ENCODE assay signal across 7 mouse cellular contexts in genomic region chr6:90656344-90656850, GRCm38 (mm10). TPM values are rescaled to one million over a fixed set of nuclear protein-coding genes. Genes with fewer than 3 reads are reported as not detected.
A peak's percentile ranks its signal among the peaks of the same experiment; 100 is the strongest.
DNase-seq lines count a peak whose midpoint lies in the region; TF ChIP-seq lines count a peak whose summit lies in the region.
"Not testable (repeated sequence)": the region's sequence is repeated elsewhere in the genome, so short reads cannot be mapped to it uniquely, and the experiment has no call there.

No protein-coding gene starts in this region.

- TF ChIP-seq POLR2A in MEL (IDR thresholded peaks at IDR 0.05; ENCODE audit: control insufficient read depth in 1 of 2, insufficient read depth in 1 of 2, low read depth in 1 of 2, low read length in 2 of 2, poor library complexity in 1 of 2), result not testable (repeated sequence)

- H3K27ac ChIP-seq in MEL (ENCODE audit: control insufficient read depth, low read depth, low read length); gastrocnemius, adult 2 months: not testable (repeated sequence)

- peak; percentile 48 for DNase-seq in MEL (ENCODE audit: low read depth, low spot score)
- DNase-seq in adrenal gland, postnatal 25 days, result peak; percentile 26
- peak; percentile 48 for DNase-seq in gastrocnemius, adult 2 months
- DNase-seq in kidney, adult 9 months, result peak; percentile 37
- DNase-seq in liver, result peak; percentile 48
- peak; percentile 20 for DNase-seq in lung, postnatal 14 days
- DNase-seq in thymus, postnatal 0 days (ENCODE audit: low spot score), result peak; percentile 4

- intact Hi-C loops in gastrocnemius, adult 2 months (cut with DNase I), result not testable (repeated sequence)

- H3K4me1 ChIP-seq in MEL (ENCODE audit: control insufficient read depth in 1 of 2, insufficient read depth in 2 of 2, low read length in 2 of 2), result not testable (repeated sequence)

- not testable (repeated sequence) for H3K9ac ChIP-seq in MEL (ENCODE audit: control insufficient read depth, low read depth, low read length, poor library complexity, severe bottlenecking)

- H3K27me3 ChIP-seq in MEL (ENCODE audit: control insufficient read depth in 1 of 2, insufficient read depth in 2 of 2, low read length in 2 of 2), result not testable (repeated sequence)

- not testable (repeated sequence) for H3K79me2 ChIP-seq in MEL (ENCODE audit: control insufficient read depth, insufficient read depth, low read length, poor library complexity)

- H3K9me3 ChIP-seq in MEL (replicated peaks; ENCODE audit: insufficient read depth, low read length), result not testable (repeated sequence)

- H3K4me3 ChIP-seq in MEL (ENCODE audit: control insufficient read depth in 1 of 2, insufficient read depth in 1 of 2, low read depth in 2 of 2, low read length in 2 of 2); gastrocnemius, adult 2 months: not testable (repeated sequence)

- H3K36me3 ChIP-seq in MEL (ENCODE audit: control insufficient read depth in 1 of 2, insufficient read depth in 2 of 2, low read length in 2 of 2), result not testable (repeated sequence)

- peak in 2 of 3 experiments; percentile 24 to 47; a peak in 2 of 6 replicates for TF ChIP-seq CTCF in MEL (IDR thresholded peaks at IDR 0.05 in 2 of 3, conservative IDR thresholded peaks at IDR 0.05 in 1 of 3; ENCODE audit: control insufficient read depth in 1 of 3, insufficient read depth in 1 of 3, low read depth in 2 of 3, low read length in 3 of 3, poor library complexity in 1 of 3, severe bottlenecking in 1 of 3)
- peak; percentile 60 for TF ChIP-seq CTCF in gastrocnemius, adult 2 months (IDR thresholded peaks at IDR 0.05)

- peak; percentile 33 for TF ChIP-seq RAD21 in MEL (IDR thresholded peaks at IDR 0.05; ENCODE audit: low read depth, low read length)

- TF ChIP-seq EP300 in MEL (IDR thresholded peaks at IDR 0.05; ENCODE audit: low read depth in 1 of 2, low read length in 2 of 2), result not testable (repeated sequence)

TF ChIP-seq in MEL, 35 proteins besides CTCF, POLR2A, EP300 and RAD21:
- TF ChIP-seq ZC3H11A (IDR thresholded peaks at IDR 0.05; ENCODE audit: low read depth, low read length) (peak; percentile 28; the same call in 1 of the 2 replicates), SMC3 (IDR thresholded peaks at IDR 0.05; ENCODE audit: low read depth, low read length) (peak; percentile 55)

RNA-seq across cellular contexts. Expression of gene Slc41a3, which starts 51.9 kb away (rescaled TPM):
- 54.7 and 65.8 TPM in 2 replicates for total RNA-seq in MEL (2012; rRNA removed)
- 10 to 100 TPM in 1 of 2 experiments, not detected in 1; 70.4 TPM for polyA plus RNA-seq in MEL (2012; ENCODE audit: insufficient read depth in 1 of 2, insufficient read length in 2 of 2, low read depth in 1 of 2, low replicate concordance in 2 of 2, missing spikeins in 1 of 2)
- 18.9 and 19.1 TPM in 2 replicates for total RNA-seq in adrenal gland, postnatal 25 days (2021)
- total RNA-seq in gastrocnemius, adult 2 months (2021), result 100 to 1,000 TPM in 1 of 2 experiments, 10 to 100 TPM in 1; 75.0 to 118 TPM
- 5.0 and 7.5 TPM in 2 replicates for polyA plus RNA-seq in thymus, postnatal 0 days (2015; fragmentation: Nextera tagmentation; extraction: Ambion mirVana)
